Mouse (Mus musculus) bone marrow, adult 2 months (tissue): Measurements from ENCODE around the gene Myh9. TPM values are rescaled to one million over a fixed set of nuclear protein-coding genes. Genes with fewer than 3 reads are reported as not detected.

Experiments
- H3K27ac ChIP-seq: fragments of 200-500 bp; 2 replicates; pipeline ENCODE4 v1.5.1; 2012; ENCODE audit warnings: low read depth, mild to moderate bottlenecking, control low read depth, inconsistent platforms, low read length; ENCODE audit not compliant: control insufficient read depth, poor library complexity, insufficient read depth
- H3K4me1 ChIP-seq: fragments of 200-500 bp; 2 replicates; pipeline ENCODE4 v1.6.1; 2011; ENCODE audit warnings: low read length; ENCODE audit not compliant: control insufficient read depth, insufficient read depth
- H3K4me3 ChIP-seq: fragments of 200-500 bp; replicated peaks from 2 replicates; pipeline ENCODE3; 2011; ENCODE audit warnings: mild to moderate bottlenecking, low read depth, low read length, control low read depth; ENCODE audit not compliant: control insufficient read depth
- CTCF ChIP-seq: fragments of 200-500 bp; IDR thresholded peaks from 2 replicates; pipeline ENCODE4 v1.5.1; 2011; ENCODE audit warnings: low read length, control low read depth; ENCODE audit not compliant: control insufficient read depth, insufficient read depth
- POLR2A ChIP-seq: fragments of 200-500 bp; IDR thresholded peaks from 2 replicates; pipeline ENCODE4 v1.6.1; 2011; ENCODE audit warnings: low read depth, mild to moderate bottlenecking, control low read depth, low read length, borderline replicate concordance; ENCODE audit not compliant: control insufficient read depth
- WGBS: fragments of 180-500 bp; shearing (Covaris S2); methylation state at CpG from one replicate; pipeline ENCODE4 v1.1.7; 2018; 5-methylcytosine and 5-hydroxymethylcytosine counted together
- polyA plus RNA-seq: library from polyadenylated mRNA; stranded (reverse); fragments of >200 nt; gene quantifications from 2 replicates; pipeline ENCODE4 v1.2.4, GENCODE M21; 2011; ENCODE audit warnings: low replicate concordance; ENCODE audit not compliant: missing spikeins, insufficient read depth, insufficient read length

The Myh9 gene
- polyA plus RNA-seq, 1 experiment: 399 TPM

DNA sequence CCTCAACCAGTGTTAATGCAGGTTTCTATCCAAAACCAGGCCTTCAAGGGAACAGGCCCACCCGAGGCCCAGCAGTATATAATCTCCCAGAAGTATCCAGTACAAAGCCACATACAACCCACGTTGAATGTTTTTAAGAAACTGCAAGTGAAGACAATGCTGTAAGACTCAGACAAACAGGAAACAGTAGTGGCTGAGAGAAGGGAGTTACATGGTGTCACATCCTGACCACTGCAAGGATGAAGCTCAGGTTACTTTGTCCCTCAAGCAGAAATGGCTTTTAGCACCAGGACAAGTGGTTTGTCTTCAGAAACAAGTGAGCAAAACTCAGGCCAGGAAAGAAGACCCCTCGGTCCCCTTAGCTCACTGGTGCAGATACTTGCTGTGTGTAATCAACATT lies 52.8 kb downstream of the Myh9 start:
- H3K4me3 ChIP-seq: no peak overlapping the region
- TF ChIP-seq POLR2A (no peak), CTCF (no peak)
- WGBS: 50% methylated on average over 3 of the region's 3 CpGs
- no peak overlapping the region for H3K27ac ChIP-seq
- H3K4me1 ChIP-seq: no peaks in the 10 kb centered on the region

DNA sequence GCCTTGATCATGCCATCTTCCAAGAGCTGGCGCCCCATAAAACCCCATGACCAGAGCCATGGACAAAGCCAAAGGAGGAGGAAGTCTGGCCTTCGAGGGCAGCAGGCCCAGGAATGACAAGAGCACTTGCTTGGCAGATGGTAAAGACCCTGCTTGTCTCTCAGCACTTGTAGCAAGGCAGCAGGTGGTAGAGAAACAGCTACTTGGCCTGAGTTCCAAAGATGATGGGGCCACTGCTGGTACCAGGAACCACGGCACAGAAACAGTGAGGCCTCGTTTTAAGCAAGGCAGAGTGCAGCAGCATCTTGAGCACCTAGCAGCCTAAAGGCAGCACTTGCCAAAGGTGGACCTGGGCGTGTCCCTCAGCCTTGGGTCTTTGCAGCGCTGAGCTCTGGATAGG lies 53.6 kb downstream of the Myh9 start:
- no peak overlapping the region for H3K27ac ChIP-seq
- TF ChIP-seq POLR2A (no peak), CTCF (no peak)
- WGBS: 86% methylated on average over 6 of the region's 6 CpGs
- H3K4me1 ChIP-seq: no peaks in the 10 kb centered on the region
- H3K4me3 ChIP-seq: no peak overlapping the region

DNA sequence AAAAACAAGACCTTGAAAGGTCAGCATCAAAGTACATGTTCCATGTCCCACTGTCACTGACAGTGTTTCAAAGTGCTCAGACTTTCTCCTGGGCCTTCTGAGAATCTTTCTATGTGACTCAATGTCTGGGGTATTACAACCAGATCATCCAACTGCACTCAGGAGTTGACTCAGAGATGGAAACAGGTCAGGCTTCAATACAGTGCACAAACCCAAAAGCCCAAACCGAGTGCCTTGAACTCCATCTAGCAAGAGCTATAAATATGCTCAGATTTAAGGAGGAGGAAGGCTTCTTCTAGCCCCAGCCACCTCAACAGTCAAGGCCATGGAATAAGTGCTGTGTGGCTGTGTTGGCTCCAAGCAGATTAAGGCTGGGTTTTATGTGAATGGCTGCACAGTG lies 56.2 kb downstream of the Myh9 start:
- Histone ChIP-seq H3K27ac (no peak overlapping the region), H3K4me3 (no peak overlapping the region), H3K4me1 (no peaks in the 10 kb centered on the region)
- no peak for TF ChIP-seq CTCF
- TF ChIP-seq POLR2A: no peak
- WGBS: 80% methylated on average over 1 of the region's 1 CpGs

DNA sequence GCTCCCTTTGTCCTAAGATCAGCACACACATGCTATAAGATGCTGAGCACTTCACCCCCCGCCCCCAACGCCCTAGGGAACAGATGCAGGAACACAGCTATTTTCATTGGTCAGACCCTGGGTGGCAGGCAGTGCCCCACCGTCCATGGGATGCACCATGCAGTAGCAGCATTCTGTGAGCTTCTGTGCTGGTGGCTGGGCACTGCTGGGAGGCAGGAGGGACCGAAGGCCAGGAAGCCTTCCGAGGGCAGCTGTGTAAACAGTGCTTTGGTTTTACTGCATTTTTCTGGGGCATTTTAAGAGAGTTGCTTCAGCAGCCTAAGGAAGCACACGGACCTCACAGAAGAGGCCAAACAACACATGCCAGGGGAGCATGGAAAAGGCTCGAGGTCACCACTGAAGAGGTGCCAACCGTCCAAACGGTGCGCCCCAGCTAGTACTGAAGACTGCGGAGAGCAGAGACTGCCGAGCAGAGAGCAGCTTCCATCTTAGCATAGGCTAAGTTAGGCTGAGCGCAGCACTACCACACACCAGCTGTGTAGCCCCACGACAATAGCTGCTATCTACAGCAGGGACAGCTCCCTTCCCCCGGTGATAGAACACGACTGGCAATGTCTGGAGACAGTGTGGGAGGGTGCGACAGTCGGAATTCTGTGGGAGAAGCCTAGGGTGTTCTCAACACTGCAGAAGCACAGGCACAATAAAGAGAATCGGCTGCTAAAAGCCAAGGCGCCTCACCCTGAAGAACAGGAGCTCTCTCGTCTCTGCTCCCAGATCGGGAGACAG lies 57.7 kb downstream of the Myh9 start:
- TF ChIP-seq POLR2A (no peak), CTCF (no peak)
- Histone ChIP-seq H3K4me1 (no peaks in the 10 kb centered on the region), H3K4me3 (no peak overlapping the region), H3K27ac (no peak overlapping the region)
- 86% methylated on average over 22 of the region's 22 CpGs for WGBS

DNA sequence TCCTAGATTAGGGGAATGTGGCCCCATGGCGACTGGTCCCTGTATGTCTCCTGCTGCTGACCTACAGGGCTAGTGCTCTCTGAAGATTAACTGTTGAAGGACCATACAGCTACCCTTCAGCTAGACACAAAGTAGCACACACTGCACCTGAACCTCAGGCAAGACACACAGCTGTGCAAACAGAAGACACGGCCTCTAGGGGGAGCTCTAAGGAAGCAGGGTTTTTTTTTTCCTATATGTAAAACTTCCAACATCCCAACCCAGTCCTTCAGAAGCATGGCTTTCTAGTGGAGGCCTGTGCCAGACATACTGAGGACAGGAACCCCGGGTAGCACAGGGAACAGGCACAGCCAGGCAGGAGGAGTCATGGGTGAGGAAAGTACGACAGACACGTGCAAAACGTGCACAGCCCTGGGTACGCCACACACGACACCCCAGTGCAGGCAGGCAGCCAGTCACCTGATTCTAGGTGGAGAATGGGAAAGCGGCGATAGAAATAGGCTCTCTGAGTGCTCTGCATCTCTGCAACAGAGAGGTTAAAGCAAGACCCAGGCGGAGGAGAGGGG lies 59.4 kb downstream of the Myh9 start:
- TF ChIP-seq POLR2A (no peak), CTCF (peak; percentile 56)
- Histone ChIP-seq H3K4me3 (no peak overlapping the region), H3K27ac (no peak overlapping the region), H3K4me1 (no peaks in the 10 kb centered on the region)
- 79% methylated on average over 11 of the region's 11 CpGs for WGBS

DNA sequence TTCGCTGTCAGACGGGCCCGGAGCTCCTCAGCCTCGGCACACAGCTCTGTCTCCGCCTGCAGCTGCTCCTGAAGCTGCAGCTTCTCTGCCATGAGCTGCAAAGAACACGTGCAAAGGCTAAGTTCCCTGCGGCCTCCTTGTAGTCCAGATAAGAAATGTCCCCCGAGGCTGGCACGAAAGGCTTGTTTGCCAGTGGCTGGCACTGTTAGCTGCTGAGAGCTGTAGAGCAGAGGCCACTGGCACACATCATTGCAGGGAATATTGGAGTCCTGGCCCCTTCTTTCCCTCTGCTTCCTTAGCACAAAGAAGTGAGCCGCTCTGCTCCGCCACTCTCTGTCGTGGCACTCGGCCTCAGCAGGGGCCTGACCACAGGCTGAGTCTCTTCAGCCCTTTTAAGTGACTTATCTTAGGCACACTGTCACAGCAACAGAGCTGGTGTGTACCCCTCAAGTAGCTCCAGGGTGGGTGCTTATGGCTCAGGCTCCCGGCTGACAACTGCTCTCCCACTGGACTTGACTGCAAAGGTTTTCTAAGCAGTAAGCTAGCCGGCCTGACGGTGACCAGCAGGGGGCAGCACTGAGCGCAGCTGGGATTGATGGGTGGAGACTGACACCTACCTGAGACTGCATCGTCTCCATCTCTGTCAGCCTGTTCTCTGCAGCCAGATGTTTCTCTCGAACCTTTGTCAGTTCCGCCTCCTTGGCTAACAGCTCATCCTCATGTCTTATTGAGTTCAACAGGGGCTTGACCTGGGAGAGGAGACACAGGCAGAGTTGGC lies 66.6 kb downstream of the Myh9 start:
- Histone ChIP-seq H3K4me1 (peaks cover 6% of the 10 kb centered on the region), H3K27ac (no peak overlapping the region), H3K4me3 (no peak overlapping the region)
- WGBS: 63% methylated on average over 20 of the region's 20 CpGs
- TF ChIP-seq POLR2A (no peak), CTCF (peak; percentile 98)

DNA sequence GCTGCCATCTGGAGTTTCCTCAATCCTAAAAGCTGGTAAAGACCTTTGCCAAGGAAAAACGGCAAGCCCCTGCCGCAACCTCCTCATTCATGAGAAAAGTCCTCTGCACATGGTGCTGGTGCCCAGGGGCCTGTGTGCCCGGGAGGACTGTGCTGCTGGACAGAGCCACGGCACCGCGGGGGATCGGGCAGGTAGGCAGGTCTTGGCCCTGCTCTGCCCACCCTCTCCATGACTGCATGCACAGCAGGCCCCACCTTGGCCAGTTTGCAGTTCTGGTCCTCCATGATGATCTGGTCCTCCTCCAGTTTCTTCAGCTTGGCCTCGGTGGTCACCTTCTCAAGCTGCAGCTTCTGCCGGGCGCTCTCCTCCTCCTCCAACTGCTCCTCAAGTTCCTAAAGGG lies 67.7 kb downstream of the Myh9 start:
- TF ChIP-seq POLR2A (no peak), CTCF (no peak)
- H3K4me3 ChIP-seq: no peak overlapping the region
- peaks cover 6% of the 10 kb centered on the region for H3K4me1 ChIP-seq
- 96% methylated on average over 10 of the region's 10 CpGs for WGBS
- H3K27ac ChIP-seq: no peak overlapping the region
